Mouse (Mus musculus) neural tube, embryonic 14.5 days (tissue): ENCODE results near the gene Rab22a. TPM values are rescaled to one million over a fixed set of nuclear protein-coding genes. Genes with fewer than 3 reads are reported as not detected.
"Not testable (repeated sequence)": the region's sequence is repeated elsewhere in the genome, so short reads cannot be mapped to it uniquely, and the experiment has no call there.

Experiments
- ATAC-seq: fragments of 200-750 bp; cut with Nextera tagmentation; 2 replicates; pipeline ENCODE4 v1.8.0; 2017; ENCODE audit warnings: low read depth, mild to moderate bottlenecking, moderate TSS enrichment, moderate library complexity
- H3K27ac ChIP-seq: fragments of 300-500 bp; sonication (generic); 2 replicates; pipeline ENCODE4 v1.5.1; 2014; ENCODE audit warnings: low read depth, mild to moderate bottlenecking, control low read depth, low read length, moderate library complexity, mixed read lengths
- H3K27me3 ChIP-seq: fragments of 300-500 bp; sonication (generic); 2 replicates; pipeline ENCODE4 v1.6.1; 2014; ENCODE audit warnings: low read length; ENCODE audit not compliant: control insufficient read depth, insufficient read depth
- H3K36me3 ChIP-seq: fragments of 300-500 bp; sonication (generic); 2 replicates; pipeline ENCODE4 v1.6.1; 2014; ENCODE audit warnings: low read length, mixed read lengths; ENCODE audit not compliant: control insufficient read depth, insufficient read depth
- H3K4me1 ChIP-seq: fragments of 300-500 bp; sonication (generic); 2 replicates; pipeline ENCODE4 v1.6.1; 2014; ENCODE audit warnings: low read length; ENCODE audit not compliant: control insufficient read depth, insufficient read depth
- H3K4me2 ChIP-seq: fragments of 300-500 bp; sonication (generic); 2 replicates; pipeline ENCODE4 v1.6.1; 2014; ENCODE audit warnings: mild to moderate bottlenecking, low read depth, low read length, control low read depth
- H3K4me3 ChIP-seq: fragments of 300-500 bp; sonication (generic); 2 replicates; pipeline ENCODE4 v1.5.1; 2014; ENCODE audit warnings: low read depth, low read length, control low read depth, mixed read lengths
- H3K9ac ChIP-seq: fragments of 300-500 bp; sonication (generic); replicated peaks from 2 replicates; pipeline ENCODE4 v1.6.1; 2014; ENCODE audit warnings: low read depth, mild to moderate bottlenecking, control low read depth, low read length, mixed read lengths
- H3K9me3 ChIP-seq: fragments of 300-500 bp; sonication (generic); 2 replicates; pipeline ENCODE4 v1.6.1; 2016; ENCODE audit warnings: low read length; ENCODE audit not compliant: control insufficient read depth
- WGBS: fragments of 180-500 bp; shearing (Covaris S2); extraction: QIAGEN DNeasy Blood & Tissue Kit; methylation state at CpG from one replicate; pipeline ENCODE4 v1.1.7; 2014; 5-methylcytosine and 5-hydroxymethylcytosine counted together
- polyA plus RNA-seq: library from polyadenylated mRNA; unstranded; fragments of >200 nt; fragmentation: Nextera tagmentation; extraction: Ambion mirVana; gene quantifications from 2 replicates; pipeline ENCODE4 v1.2.1, GENCODE M21; 2014

The Rab22a gene
- polyA plus RNA-seq, 1 experiment from 2014 or later = 35.5 TPM

DNA sequence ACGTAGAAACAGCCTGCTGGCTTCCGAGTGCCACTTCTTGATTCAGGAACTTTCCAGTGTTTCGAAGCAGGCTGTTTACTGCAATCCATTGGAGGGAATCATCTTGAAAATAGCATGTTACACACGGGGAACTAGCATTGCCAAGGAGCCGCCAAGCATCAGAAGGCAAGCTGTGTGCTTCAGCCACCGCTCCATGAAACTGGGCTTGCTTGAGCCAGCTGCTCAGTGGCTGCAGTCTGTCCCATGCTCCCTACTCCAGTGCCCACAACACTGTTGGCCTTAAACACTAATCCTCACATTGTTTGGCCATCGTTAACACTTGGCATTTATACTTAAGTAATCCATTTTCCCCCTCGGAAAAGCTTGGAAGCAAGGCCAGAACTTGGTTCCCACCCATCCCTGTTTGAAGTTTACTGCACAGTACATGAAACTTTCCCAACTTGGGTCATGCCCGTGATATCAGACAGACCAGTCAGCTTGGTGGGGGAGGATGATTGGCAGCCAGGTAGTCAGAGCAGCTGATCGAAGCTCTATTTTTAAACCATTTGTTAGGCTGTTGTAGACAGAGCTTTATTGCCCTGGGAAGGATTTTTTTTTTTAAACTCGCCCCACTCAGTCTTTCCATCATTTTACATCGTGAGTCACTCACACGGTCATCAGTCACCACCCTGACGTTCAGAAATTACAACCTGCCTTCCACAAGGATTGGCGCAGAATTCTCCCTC lies 46.4 kb downstream of the Rab22a start:
- Histone ChIP-seq H3K4me1 (peaks cover 6% of the 10 kb centered on the region), H3K4me3 (no peak overlapping the region), H3K9ac (no peak overlapping the region), H3K27ac (no peak overlapping the region), H3K9me3 (no peaks in the 10 kb centered on the region), H3K27me3 (no peaks in the 10 kb centered on the region), H3K4me2 (no peak overlapping the region), H3K36me3 (no peaks in the 10 kb centered on the region)
- no peak for ATAC-seq
- 79% methylated on average over 15 of the region's 15 CpGs for WGBS

GRCm38 (mm10) chr2:173707626-173708025 lies 48.1 kb downstream of the Rab22a start:
- H3K4me1 ChIP-seq, ATAC-seq, H3K27me3 ChIP-seq, H3K9ac ChIP-seq, H3K4me2 ChIP-seq, H3K4me3 ChIP-seq, H3K9me3 ChIP-seq, H3K36me3 ChIP-seq, H3K27ac ChIP-seq: not testable (repeated sequence)

DNA sequence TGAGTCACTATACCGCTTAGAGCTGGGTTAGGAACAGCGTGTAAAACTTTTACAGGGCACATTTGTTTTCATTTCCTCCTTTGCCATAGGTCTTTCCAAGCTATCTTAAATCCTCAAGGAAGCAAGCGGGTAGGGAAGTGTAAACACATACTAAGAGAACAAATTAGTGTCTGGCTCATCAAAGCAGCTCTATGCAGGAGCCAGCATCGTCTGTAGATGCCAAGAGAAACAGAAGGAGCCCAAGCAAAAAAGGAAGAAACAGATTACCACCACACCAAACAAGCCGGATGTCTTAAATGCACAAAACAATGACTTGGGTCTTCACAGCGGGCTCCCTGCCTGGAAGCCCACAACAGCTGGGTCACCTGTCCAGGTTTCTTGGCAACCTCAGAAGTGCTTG lies 50.6 kb downstream of the Rab22a start:
- Histone ChIP-seq H3K4me2 (no peak overlapping the region), H3K9ac (no peak overlapping the region), H3K27ac (no peak overlapping the region), H3K9me3 (no peaks in the 10 kb centered on the region), H3K27me3 (no peaks in the 10 kb centered on the region), H3K36me3 (no peaks in the 10 kb centered on the region), H3K4me1 (no peaks in the 10 kb centered on the region), H3K4me3 (no peak overlapping the region)
- 83% methylated on average over 6 of the region's 6 CpGs for WGBS
- no peak for ATAC-seq

- H3K4me3 ChIP-seq = no peak overlapping the region
- ATAC-seq = no peak
- WGBS = 38% methylated on average over 10 of the region's 10 CpGs
- H3K36me3 ChIP-seq = no peaks in the 10 kb centered on the region
- no peaks in the 10 kb centered on the region for H3K4me1 ChIP-seq
- no peak overlapping the region for H3K4me2 ChIP-seq
- H3K9ac ChIP-seq = no peak overlapping the region
- H3K27ac ChIP-seq = no peak overlapping the region
- H3K9me3 ChIP-seq = no peaks in the 10 kb centered on the region
- no peaks in the 10 kb centered on the region for H3K27me3 ChIP-seq
Observed at GRCm38 (mm10) chr2:173712656-173713055, 53.1 kb downstream of the Rab22a start.

- Histone ChIP-seq H3K9ac (no peak overlapping the region), H3K4me3 (no peak overlapping the region), H3K4me2 (no peak overlapping the region), H3K4me1 (no peaks in the 10 kb centered on the region), H3K9me3 (no peaks in the 10 kb centered on the region), H3K27ac (no peak overlapping the region), H3K27me3 (no peaks in the 10 kb centered on the region), H3K36me3 (no peaks in the 10 kb centered on the region)
- 82% methylated on average over 4 of the region's 4 CpGs for WGBS
- ATAC-seq = no peak
Observed at GRCm38 (mm10) chr2:173713241-173713640, 53.7 kb downstream of the Rab22a start.

DNA sequence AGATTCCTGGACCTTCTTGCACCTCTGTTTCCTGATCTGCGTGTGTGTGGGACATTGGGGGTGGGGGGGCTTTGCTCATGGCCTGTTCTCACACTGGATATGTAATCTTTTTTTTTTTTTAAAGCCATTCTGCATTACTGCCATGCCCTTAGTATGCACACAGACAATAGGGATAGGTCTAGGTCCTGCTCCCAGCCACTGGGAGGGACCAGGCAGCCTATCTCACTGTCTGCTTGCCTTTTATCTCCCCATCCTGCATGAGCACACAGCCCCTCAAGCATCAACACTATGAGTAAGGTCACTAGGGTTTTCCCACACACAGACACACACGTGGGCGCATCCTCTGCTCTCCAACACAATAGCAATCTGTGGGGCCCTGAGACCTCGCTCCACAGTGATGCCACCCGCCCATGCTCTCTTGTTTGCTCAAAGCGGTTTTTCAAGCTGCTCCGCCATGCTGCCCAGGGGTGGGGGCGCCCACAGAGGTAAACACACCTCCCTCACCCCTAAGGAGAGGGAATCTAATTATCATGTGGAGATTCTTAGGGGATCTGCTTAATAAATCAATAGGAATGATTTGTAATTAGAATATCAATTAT lies 55.2 kb downstream of the Rab22a start:
- Histone ChIP-seq H3K4me3 (no peak overlapping the region), H3K27ac (peak overlapping the region; percentile 44; the same call in 1 of the 2 replicates), H3K9me3 (no peaks in the 10 kb centered on the region), H3K9ac (no peak overlapping the region), H3K4me2 (no peak overlapping the region), H3K27me3 (no peaks in the 10 kb centered on the region), H3K4me1 (no peaks in the 10 kb centered on the region), H3K36me3 (no peaks in the 10 kb centered on the region)
- 26% methylated on average over 8 of the region's 8 CpGs for WGBS
- peak; percentile 73 for ATAC-seq

GRCm38 (mm10) chr2:173716966-173717365 lies 57.4 kb downstream of the Rab22a start:
- no peak for ATAC-seq
- Histone ChIP-seq H3K27ac (no peak overlapping the region), H3K4me1 (no peaks in the 10 kb centered on the region), H3K9ac (no peak overlapping the region), H3K36me3 (no peaks in the 10 kb centered on the region), H3K4me2 (no peak overlapping the region), H3K27me3 (no peaks in the 10 kb centered on the region), H3K4me3 (no peak overlapping the region), H3K9me3 (no peaks in the 10 kb centered on the region)
- 77% methylated on average over 5 of the region's 5 CpGs for WGBS

DNA sequence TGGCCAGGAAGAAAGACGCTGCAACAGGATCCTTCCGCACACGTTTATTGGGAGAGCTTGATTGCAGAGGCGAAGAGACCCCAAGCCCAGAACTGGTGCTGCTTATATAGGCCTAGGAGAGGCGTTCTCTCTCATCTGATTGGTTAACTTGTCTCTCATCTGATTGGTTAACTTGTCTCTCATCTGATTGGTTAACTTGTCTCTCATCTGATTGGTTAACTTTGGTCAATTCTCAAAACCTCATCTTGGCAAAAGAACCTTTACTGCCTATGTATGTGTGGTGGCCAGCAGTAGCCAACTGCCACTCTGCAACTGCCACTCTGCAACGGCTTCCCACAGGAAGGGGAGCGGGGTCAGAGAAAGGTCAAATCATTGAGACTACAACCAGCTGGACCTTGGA lies 59.6 kb downstream of the Rab22a start, which contains the start of gene 1700010B08Rik:
1700010B08Rik (plus strand) TSS at position 301 of the 400 bp plus-strand sequence.
- H3K36me3 ChIP-seq, ATAC-seq, H3K9ac ChIP-seq, H3K4me1 ChIP-seq, H3K4me2 ChIP-seq, H3K27ac ChIP-seq, H3K4me3 ChIP-seq, H3K27me3 ChIP-seq, H3K9me3 ChIP-seq: not testable (repeated sequence)
- WGBS = 91% methylated on average over 6 of the region's 7 CpGs

- Histone ChIP-seq H3K4me1 (0 out of 2 replicates have a peak, but pooled peaks cover 2% of the 10 kb centered on the region), H3K9me3 (no peaks in the 10 kb centered on the region), H3K4me2 (no peak overlapping the region), H3K9ac (no peak overlapping the region), H3K27ac (no peak overlapping the region), H3K27me3 (no peaks in the 10 kb centered on the region), H3K4me3 (no peak overlapping the region), H3K36me3 (no peaks in the 10 kb centered on the region)
- 70% methylated on average over 11 of the region's 11 CpGs for WGBS
- ATAC-seq = no peak
Observed at GRCm38 (mm10) chr2:173722251-173722857, 62.8 kb downstream of the Rab22a start.
